Mouse (Mus musculus) left cerebral cortex, postnatal 14 days (tissue): ENCODE measurements around the gene Cdip1. TPM values are rescaled to one million over a fixed set of nuclear protein-coding genes. Genes with fewer than 3 reads are reported as not detected.
"Not testable (repeated sequence)": the region's sequence is repeated elsewhere in the genome, so short reads cannot be mapped to it uniquely, and the experiment has no call there.

Experiments used
- DNase-seq, 2 experiments: peaks; one replicate each; pipeline ENCODE4 v3.0.0; 2021 to 2022; ENCODE audit warnings: low spot score in 2 of 2, mixed read lengths in 1 of 2
- intact Hi-C: fragments of 180-260 bp; cut with DNase I; formaldehyde crosslinking; loops from one replicate; pipeline ENCODE4 v1.15.1; 2025
- long read RNA-seq, 2 experiments: library from polyadenylated mRNA; stranded (forward); transcript quantifications; one replicate each; pipeline ENCODE4 v2.0.0; 2021
- total RNA-seq, 2 experiments: library from RNA; stranded (reverse); gene quantifications; 2 replicates each; pipeline ENCODE4 v1.2.3; 2021

The Cdip1 gene
- 100 to 1,000 TPM; 162 to 163 TPM for total RNA-seq
- long read RNA-seq, experiment 1, transcript Cdip1-203 (6 exons, 2,554 nt): minor isoform, 21 of 272 reads
- long read RNA-seq, experiment 1, transcript Cdip1-201 (6 exons, 3,953 nt): major isoform, 167 of 272 reads
- long read RNA-seq, experiment 1, partial matches to known transcripts: 11 of 272 reads
- long read RNA-seq, experiment 1, other reads (novel, unspliced or antisense): 72 of 272 reads
- long read RNA-seq, experiment 2, full-length matches to known transcripts: 218 of 284 reads
- long read RNA-seq, experiment 2, partial matches to known transcripts: 13 of 284 reads
- long read RNA-seq, experiment 2, other reads (novel, unspliced or antisense): 53 of 284 reads

GRCm38 (mm10) chr16:4789810-4790559 lies at the start of gene Cdip1:
Cdip1 (minus strand) TSS chr16:4790292.
- intact Hi-C loops: no loop called here
- DNase-seq: peak; percentile 96 to 97

DNA sequence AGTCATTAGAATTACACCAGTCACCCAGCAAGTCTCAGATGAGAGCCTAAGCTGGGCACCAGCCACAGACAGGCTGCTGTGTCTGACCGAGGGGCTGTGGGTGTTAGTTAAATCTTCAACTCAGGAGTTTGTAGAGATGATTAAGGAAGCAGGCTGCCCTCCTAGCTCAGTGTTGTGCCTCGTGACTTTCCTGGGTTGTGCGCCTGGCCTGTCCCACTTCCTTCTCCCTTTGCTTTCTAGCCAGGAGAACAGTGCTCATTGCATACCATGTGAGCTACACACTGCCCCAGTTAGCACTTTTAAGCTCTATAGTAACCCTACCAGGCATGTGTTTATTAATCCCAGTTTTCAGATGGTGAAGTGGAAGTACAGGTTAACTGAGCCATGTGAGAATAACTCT lies 49.5 kb upstream of the Cdip1 start:
- intact Hi-C loops: no loop called here
- DNase-seq: no peak

DNA sequence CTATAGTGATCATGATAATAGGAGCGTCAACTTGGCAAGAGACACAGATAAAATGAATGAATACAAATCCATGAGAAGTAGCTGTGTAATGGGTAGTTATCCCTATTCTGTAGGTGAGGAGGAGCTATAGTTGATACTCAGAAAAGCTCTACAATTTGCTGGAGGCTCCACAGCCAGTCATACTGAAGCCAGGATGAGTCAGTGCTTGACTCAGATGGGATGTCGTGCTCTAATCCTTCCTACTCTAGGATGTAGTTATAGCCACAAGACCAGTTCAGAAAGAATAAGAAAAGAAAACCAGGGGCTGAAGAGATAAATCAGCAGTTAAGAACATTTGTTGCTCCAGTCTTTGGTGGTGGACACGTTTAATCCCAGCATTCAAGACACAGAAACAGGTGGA lies 47.5 kb upstream of the Cdip1 start:
- no peak for DNase-seq
- intact Hi-C loops: no loop called here

- intact Hi-C loops: no loop called here
- DNase-seq: no peak
These were observed 45.1 kb upstream of the Cdip1 start, which contains the start of gene 4930562C15Rik for GRCm38 (mm10) chr16:4835191-4835590. 4930562C15Rik (plus strand) TSS chr16:4835416.

GRCm38 (mm10) chr16:4833858-4834257 lies 43.8 kb upstream of the Cdip1 start:
- intact Hi-C loops: no loop called here
- DNase-seq: no peak

DNA sequence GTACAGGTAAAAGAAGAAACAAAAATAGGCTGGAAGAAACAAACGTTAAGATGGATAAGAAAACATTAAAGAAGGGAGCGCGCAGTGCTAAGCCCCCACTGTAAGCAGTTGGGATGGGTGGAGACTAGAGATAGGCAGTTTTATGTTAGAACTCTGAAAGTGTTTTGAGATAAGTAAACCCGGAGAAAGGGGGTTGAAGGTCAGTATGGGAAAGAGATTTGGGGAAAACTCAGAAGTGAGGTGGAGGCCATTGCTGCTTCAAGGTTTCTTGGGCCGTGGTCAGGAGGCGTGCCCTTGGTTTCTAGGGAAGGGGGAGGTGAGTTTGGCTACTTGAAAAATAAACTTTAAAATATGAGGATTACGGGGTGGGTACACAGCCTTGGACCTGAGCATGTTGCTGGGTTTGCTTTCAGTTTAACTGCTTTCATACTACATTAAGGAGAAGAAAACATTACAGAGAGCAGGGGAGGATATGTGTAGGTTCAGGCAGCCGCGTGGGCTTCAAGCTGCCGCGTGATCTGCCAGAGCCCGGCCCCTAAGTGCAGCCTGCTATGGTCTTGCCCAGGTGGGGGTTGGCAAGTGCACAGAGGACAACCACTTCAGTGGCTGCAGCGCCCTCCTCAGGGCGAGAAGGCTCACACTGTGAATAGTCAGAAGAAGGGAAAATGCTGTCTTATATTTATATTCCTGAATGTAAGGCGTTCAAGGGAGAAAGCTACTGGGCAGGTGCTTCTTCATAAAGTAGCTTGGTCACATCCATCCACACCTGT lies 41.7 kb upstream of the Cdip1 start:
- intact Hi-C loops: no loop called here
- DNase-seq: peak; percentile 44 to 80

- no peak for DNase-seq
- intact Hi-C loops: no loop called here
These were observed 39.3 kb upstream of the Cdip1 start for GRCm38 (mm10) chr16:4829271-4829900.

DNA sequence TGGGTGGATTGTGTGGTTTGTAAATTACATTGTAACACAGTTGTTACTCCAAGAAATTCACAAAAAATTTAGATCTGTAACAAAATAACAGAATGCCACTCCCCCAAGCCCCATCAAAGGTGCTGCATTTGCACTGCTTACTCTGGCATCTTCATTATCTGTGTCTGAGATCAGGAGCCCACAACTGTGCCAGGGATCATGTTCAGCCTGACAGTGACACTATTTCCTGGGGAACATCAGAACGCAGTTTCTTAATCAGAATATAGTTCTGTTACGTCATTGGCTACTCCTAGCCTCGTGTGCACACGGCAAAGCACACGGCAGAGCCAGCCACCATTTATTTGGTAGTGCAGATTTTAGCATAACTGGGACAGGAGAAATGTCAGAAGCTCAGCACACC lies 37.5 kb upstream of the Cdip1 start:
- intact Hi-C loops: no loop called here
- no peak for DNase-seq

DNA sequence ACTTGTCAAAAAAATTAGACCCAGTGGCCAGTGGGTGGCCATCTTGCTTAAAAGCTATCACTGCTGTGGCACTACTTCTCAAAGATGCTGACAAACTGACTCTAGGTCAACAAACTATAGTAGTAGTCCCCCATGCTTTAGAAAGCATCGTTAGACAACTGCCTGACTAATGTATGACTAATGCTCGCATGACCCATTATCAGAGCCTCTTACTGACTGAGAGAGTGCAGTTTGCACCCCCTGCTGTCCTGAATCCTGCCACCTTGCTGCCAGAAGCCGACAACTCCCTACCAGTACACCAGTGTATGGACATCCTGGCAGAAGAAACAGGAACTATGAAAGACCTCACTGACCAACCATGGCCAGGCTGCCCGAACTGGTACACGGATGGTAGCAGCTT lies 34.4 kb upstream of the Cdip1 start:
- DNase-seq, intact Hi-C loops: not testable (repeated sequence)

DNA sequence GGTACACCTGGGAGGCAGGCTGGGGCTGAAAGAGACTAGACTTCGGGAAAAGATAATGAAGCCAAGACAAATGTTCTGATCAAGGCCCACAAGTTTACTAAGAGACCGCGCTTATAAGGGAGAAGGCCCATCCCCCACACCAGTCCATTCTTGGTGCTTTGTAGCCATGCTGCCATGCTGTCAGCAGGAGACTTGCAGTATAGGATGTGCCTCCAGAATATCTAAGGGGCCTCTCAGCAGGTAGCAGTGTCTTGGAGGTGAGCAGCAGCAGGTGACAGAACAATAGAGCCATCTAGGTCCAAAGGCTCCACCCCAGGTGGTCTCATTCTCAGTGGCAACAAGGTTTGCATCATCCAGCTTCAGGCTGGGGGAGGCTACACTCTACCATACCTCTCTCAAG lies 28.3 kb upstream of the Cdip1 start:
- intact Hi-C loops: no loop called here
- no peak for DNase-seq

- intact Hi-C loops: no loop called here
- no peak for DNase-seq
These were observed 6.5 kb upstream of the Cdip1 start for GRCm38 (mm10) chr16:4796631-4797030.

- intact Hi-C loops: no loop called here
These were observed 1.2 kb upstream of the Cdip1 start for GRCm38 (mm10) chr16:4791332-4791731.

DNA sequence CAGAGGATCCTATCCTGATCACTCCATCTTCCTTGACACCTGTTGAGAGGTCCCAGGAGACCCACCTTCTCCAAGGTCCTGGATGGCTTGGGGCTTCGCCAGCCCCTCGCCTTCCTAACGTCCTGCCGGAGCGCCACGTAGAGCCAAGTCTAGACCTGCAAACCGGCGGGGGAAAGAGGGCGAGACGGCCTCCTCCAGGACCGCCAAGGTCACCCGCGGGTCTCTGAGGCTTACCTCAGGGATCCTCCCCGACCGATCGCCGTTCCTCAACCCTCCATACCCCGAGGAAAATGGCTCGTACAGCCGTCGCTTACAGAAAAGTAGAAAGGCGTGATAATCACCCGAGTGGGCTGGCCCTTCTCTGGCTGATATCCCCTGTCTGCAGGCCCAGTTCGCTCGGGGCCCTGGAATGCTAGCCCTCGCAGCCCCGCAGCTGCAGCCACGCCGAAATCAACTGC lies 752 bp downstream of the Cdip1 start:
- DNase-seq: no peak
- intact Hi-C loops: no loop called here

More at GRCm38 (mm10) chr16:4791332-4791731, 1.2 kb upstream of the Cdip1 start:
- DNase-seq: no peak

DNA sequence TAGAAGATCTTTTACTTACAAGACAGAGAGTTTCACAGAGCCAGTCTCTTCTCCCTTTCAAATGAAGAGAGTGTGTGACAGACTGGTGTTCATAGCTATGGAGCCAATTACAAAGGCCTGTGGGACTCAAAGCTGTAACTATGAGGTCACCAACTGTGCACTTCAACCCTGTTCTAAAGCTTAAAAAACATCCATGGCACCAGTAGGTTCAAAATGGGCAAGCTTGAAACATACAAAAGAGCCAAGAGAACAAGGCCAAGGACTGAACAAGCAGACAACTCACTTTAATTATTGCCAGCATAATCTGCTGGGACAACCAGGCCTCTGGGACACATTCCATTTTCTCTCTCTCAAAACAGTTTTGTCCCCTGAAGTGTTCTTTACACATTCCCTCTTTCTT lies 1.9 kb downstream of the Cdip1 start:
- intact Hi-C loops: no loop called here
- no peak for DNase-seq

DNA sequence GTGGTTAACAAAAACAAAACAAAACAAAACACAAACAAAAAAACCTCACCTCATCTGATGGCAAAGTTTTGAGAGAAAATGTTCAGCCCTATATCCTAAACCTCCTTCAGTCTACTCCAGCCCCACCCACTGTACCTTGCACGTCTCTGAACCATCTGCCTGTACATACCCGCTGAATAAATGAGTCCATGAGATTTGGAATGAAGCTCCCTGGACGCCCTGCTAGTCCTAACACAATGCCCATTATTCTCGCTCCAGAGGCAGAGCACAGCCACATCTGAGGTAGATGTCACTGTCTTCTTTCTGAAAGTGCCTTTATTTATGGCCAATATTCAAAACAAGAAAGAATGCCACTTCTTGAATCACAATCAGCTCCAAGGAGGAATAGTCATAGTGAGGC lies 4.4 kb downstream of the Cdip1 start:
- DNase-seq: peak in 1 of 2 experiments; percentile 6
- intact Hi-C loops: no loop called here

GRCm38 (mm10) chr16:4782515-4782914 lies 7.6 kb downstream of the Cdip1 start:
- intact Hi-C loops: no loop called here
- no peak for DNase-seq

- peak; percentile 71 to 81 for DNase-seq
- intact Hi-C loops: no loop called here
These were observed 8.4 kb downstream of the Cdip1 start for GRCm38 (mm10) chr16:4781524-4782196.

DNA sequence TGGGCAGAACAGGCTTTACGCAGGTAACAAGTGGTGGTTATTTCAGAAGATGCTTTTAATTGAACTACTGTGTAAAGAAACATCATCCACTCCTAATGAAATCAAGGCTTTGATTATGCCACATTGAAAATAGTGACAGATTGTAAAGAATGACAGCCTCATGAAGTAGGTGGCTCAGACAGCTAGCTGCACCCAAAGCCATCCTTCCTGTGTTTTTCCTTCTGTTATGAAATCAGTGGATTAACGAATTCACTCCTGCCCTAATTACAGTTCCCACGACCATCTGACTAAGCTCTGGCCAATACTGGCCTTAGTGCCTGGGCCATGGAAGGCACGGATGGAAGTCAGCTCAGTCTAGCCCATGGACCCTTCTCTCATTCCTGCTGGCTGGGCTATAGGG lies 11.2 kb downstream of the Cdip1 start:
- intact Hi-C loops: no loop called here

More for the DNA sequence above, 11.2 kb downstream of the Cdip1 start:
- no peak for DNase-seq
